Mouse (Mus musculus) C2C12 (cell line): ENCODE data around the gene Ms4a6c.

Experiments used
- CTCF ChIP-seq: IDR thresholded peaks from one replicate; pipeline ENCODE4 v1.5.1; 2011; ENCODE audit not compliant: control insufficient read depth, insufficient read depth, insufficient read length
- FOSL1 ChIP-seq: IDR thresholded peaks from one replicate; pipeline ENCODE4 v1.8.0; 2011; ENCODE audit warnings: mild to moderate bottlenecking, low read length; ENCODE audit not compliant: poor library complexity, insufficient read depth, severe bottlenecking
- MAX ChIP-seq: IDR thresholded peaks from one replicate; pipeline ENCODE4 v1.6.1; 2011; ENCODE audit warnings: mild to moderate bottlenecking, control low read depth
- MYOD1 ChIP-seq: IDR thresholded peaks from one replicate; pipeline ENCODE4 v1.6.1; 2011; ENCODE audit warnings: low read depth; ENCODE audit not compliant: control insufficient read depth, insufficient read length
- USF1 ChIP-seq: IDR thresholded peaks from one replicate; pipeline ENCODE4 v1.6.1; 2011; ENCODE audit warnings: low read depth, mild to moderate bottlenecking, control low read depth, moderate library complexity

DNA sequence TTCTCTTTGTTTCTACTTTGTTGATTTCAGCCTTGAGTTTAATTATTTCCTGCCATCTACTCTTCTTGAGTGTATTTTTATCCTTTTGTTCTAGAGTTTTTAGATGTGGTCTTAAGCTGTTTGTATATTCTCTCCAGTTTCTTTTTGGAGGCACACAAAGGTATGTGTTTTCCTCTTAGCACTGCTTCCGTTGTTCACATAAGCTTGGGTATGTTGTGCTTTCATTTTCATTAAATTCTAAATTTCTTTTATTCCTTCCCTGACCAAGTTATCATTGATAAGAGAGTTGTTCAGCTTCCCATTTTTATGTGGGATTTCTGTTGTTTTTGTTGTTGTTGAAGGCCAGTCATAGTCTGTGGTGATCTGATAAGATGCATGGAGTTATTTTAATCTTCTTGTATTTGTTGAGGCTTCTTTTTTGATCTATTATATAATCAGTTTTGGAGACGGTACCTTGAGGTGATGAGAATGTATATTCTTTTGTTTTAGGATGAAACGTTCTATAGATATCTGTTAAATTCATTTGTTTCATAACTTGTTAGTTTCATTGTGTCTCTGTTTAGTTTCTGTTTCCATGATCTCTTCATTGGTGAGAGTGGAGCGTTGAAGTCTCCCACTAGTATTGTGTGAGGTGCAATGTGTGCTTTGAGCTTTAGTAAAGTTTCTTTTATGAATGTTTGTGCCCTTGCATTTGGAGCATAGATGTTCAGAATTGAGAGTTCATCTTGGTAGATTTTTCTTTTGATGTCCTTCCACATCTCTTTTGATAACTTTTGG is 33.9 kb upstream of the Ms4a6c start:
- no peak for TF ChIP-seq MYOD1
- TF ChIP-seq CTCF, result no peak
- no peak for TF ChIP-seq MAX
- no peak for TF ChIP-seq USF1
- no peak for TF ChIP-seq FOSL1
